Mouse (Mus musculus): ENCODE measurements around the gene Bnc2.

- TF ChIP-seq POLR2A (IDR thresholded peaks at IDR 0.05; ENCODE audit: low read depth, low read length): no peak
- TF ChIP-seq CTCF (IDR thresholded peaks at IDR 0.05; ENCODE audit: extremely low read depth, insufficient read length, insufficient replicate concordance, low read depth, low read length): no peak
These were observed 271.5 kb downstream of the Bnc2 start for GRCm38 (mm10) chr4:84403356-84404145.
